In genomic region chr2:132643161-132643560, GRCm38 (mm10) we compare ENCODE assay signal across 11 mouse cellular contexts. TPM values are rescaled to one million over a fixed set of nuclear protein-coding genes. Genes with fewer than 3 reads are reported as not detected.
A peak's percentile ranks its signal among the peaks of the same experiment; 100 is the strongest.
DNase-seq lines count a peak whose midpoint lies in the region; TF ChIP-seq lines count a peak whose summit lies in the region.
"Had no signal": no experiment of that assay in that cellular context is flagged by ENCODE, and none has a peak within 500 bp of the region (broad histone marks: within the 10 kb centered on the region; RNA-seq: fewer than 3 reads in every experiment).

No protein-coding gene starts in this region.

- intact Hi-C loops in gastrocnemius, adult 2 months (cut with DNase I) = no loop called here
- intact Hi-C loops in gastrocnemius, postnatal 36 days (cut with DNase I) = loop anchor here (5.0 kb wide), 1 partner anchor 44 kb away; the partner anchor contains the start of gene Shld1
- intact Hi-C loops in heart, postnatal 25 days (cut with DNase I) = loop anchor here (5.0 kb wide), 1 partner anchor 44 kb away; the partner anchor contains the start of gene Shld1

- 27% methylated on average over 4 of the region's 4 CpGs for WGBS in large intestine, adult 2 months
- 83% methylated on average over 4 of the region's 4 CpGs for WGBS in forebrain, embryonic 10.5 days

- no peak overlapping the region for H3K4me3 ChIP-seq in gastrocnemius, adult 2 months
- H3K4me3 ChIP-seq in forebrain, embryonic 10.5 days = no peak overlapping the region
- H3K4me3 ChIP-seq: limb, embryonic 15.5 days had no signal

- TF ChIP-seq CTCF in gastrocnemius, adult 2 months (IDR thresholded peaks at IDR 0.05) = no peak

- H3K9me3 ChIP-seq in forebrain, embryonic 10.5 days = no peaks in the 10 kb centered on the region
- H3K9me3 ChIP-seq: limb, embryonic 15.5 days had no signal

- peak; percentile 44 for DNase-seq in 416B (ENCODE audit: low read depth)
- DNase-seq in CD8-positive naive resting alpha-beta T cell, adult 2 months (ENCODE audit: low read depth in 2 of 2, low spot score in 2 of 2) = peak; percentile 57 to 70
- peak; percentile 21 for DNase-seq in large intestine, adult 2 months (ENCODE audit: low read depth, low spot score)
- peak; percentile 4 for DNase-seq in spleen, adult 12 weeks (ENCODE audit: low spot score)
- no peak for DNase-seq in gastrocnemius, adult 2 months
- DNase-seq in forebrain, embryonic 10.5 days (ENCODE audit: extremely low spot score, low spot score) = no peak
- DNase-seq in gastrocnemius, postnatal 36 days = no peak
- no peak for DNase-seq in heart, postnatal 25 days (ENCODE audit: low spot score)
- DNase-seq: cerebellum, postnatal 25 days; retina, postnatal 1 day had no signal

- no peaks in the 10 kb centered on the region for H3K4me1 ChIP-seq in forebrain, embryonic 10.5 days
- H3K4me1 ChIP-seq: limb, embryonic 15.5 days had no signal

- H3K27me3 ChIP-seq in forebrain, embryonic 10.5 days (ENCODE audit: poor library complexity, severe bottlenecking) = no peaks in the 10 kb centered on the region
- H3K27me3 ChIP-seq: limb, embryonic 15.5 days had no signal

- H3K27ac ChIP-seq in gastrocnemius, adult 2 months = no peak overlapping the region
- no peak overlapping the region for H3K27ac ChIP-seq in forebrain, embryonic 10.5 days
- H3K27ac ChIP-seq: limb, embryonic 15.5 days had no signal

- no peaks in the 10 kb centered on the region for H3K36me3 ChIP-seq in forebrain, embryonic 10.5 days (replicated peaks)
- H3K36me3 ChIP-seq: limb, embryonic 15.5 days had no signal

RNA-seq across cellular contexts. Expression of gene Shld1, which starts 43.6 kb away (rescaled TPM):
- 12.6 and 13.2 TPM in 2 replicates for polyA plus RNA-seq in large intestine, adult 2 months (2012; rRNA removed)
- total RNA-seq in gastrocnemius, adult 2 months (2021) = 1 to 10 TPM; 6.2 to 6.9 TPM
- 15.1 and 16.0 TPM in 2 replicates for polyA plus RNA-seq in forebrain, embryonic 10.5 days (2016; fragmentation: Nextera tagmentation; extraction: Ambion mirVana)
- total RNA-seq in gastrocnemius, postnatal 36 days (2021) = 1 to 10 TPM; 4.2 to 4.6 TPM
- 10 to 100 TPM; 41.5 to 55.2 TPM for total RNA-seq in heart, postnatal 25 days (2021)

RNA-seq across cellular contexts. Expression of gene Gpcpd1, which starts 55.6 kb away (rescaled TPM):
- polyA plus RNA-seq in large intestine, adult 2 months (2012; rRNA removed) = 6.7 and 8.4 TPM in 2 replicates
- total RNA-seq in gastrocnemius, adult 2 months (2021) = 100 to 1,000 TPM; 167 to 341 TPM
- 24.7 and 31.7 TPM in 2 replicates for polyA plus RNA-seq in forebrain, embryonic 10.5 days (2016; fragmentation: Nextera tagmentation; extraction: Ambion mirVana)
- 100 to 1,000 TPM; 182 to 223 TPM for total RNA-seq in gastrocnemius, postnatal 36 days (2021)
- total RNA-seq in heart, postnatal 25 days (2021) = 100 to 1,000 TPM; 183 to 239 TPM

Comparison
In these comparisons a context has a peak if more than half of its experiments do, and no peak if none do; other contexts are left out.
1. DNase-seq: peak in 416B (single experiment), CD8-positive naive resting alpha-beta T cell, adult 2 months (2 of 2), large intestine, adult 2 months (single experiment) and spleen, adult 12 weeks (single experiment); none in gastrocnemius, adult 2 months (single experiment), forebrain, embryonic 10.5 days (single experiment), gastrocnemius, postnatal 36 days (0 of 2) and heart, postnatal 25 days (single experiment).
2. RNA of gene Shld1, which starts 43.6 kb away (total RNA-seq): 41.5 to 55.2 TPM in heart, postnatal 25 days; 6.2 to 6.9 TPM in gastrocnemius, adult 2 months and 4.2 to 4.6 TPM in gastrocnemius, postnatal 36 days; every median in the first group is over 4 times any median in the second.